Mouse (Mus musculus) midbrain, embryonic 13.5 days (tissue): ENCODE results near the gene Gm32742. TPM values are rescaled to one million over a fixed set of nuclear protein-coding genes. Genes with fewer than 3 reads are reported as not detected.
"Not testable (repeated sequence)": the region's sequence is repeated elsewhere in the genome, so short reads cannot be mapped to it uniquely, and the experiment has no call there.

ENCODE experiments used
- ATAC-seq: fragments of 200-750 bp; cut with Nextera tagmentation; 2 replicates; pipeline ENCODE4 v1.8.0; 2017; ENCODE audit warnings: mild to moderate bottlenecking, moderate TSS enrichment, moderate library complexity
- H3K27ac ChIP-seq: fragments of 300-500 bp; sonication (generic); 2 replicates; pipeline ENCODE4 v1.5.1; 2015; ENCODE audit warnings: inconsistent platforms, mild to moderate bottlenecking, moderate library complexity
- H3K27me3 ChIP-seq: fragments of 300-500 bp; sonication (generic); 2 replicates; pipeline ENCODE4 v1.6.1; 2015; ENCODE audit warnings: mild to moderate bottlenecking, inconsistent platforms
- H3K36me3 ChIP-seq: fragments of 300-500 bp; sonication (generic); 2 replicates; pipeline ENCODE4 v1.6.1; 2015; ENCODE audit warnings: mild to moderate bottlenecking, inconsistent platforms
- H3K4me1 ChIP-seq: fragments of 300-500 bp; sonication (generic); replicated peaks from 2 replicates; pipeline ENCODE4 v1.6.1; 2015; ENCODE audit warnings: inconsistent platforms
- H3K4me2 ChIP-seq: fragments of 300-500 bp; sonication (generic); replicated peaks from 2 replicates; pipeline ENCODE4 v1.6.1; 2015; ENCODE audit warnings: moderate library complexity, mild to moderate bottlenecking, inconsistent platforms
- H3K4me3 ChIP-seq: fragments of 300-500 bp; sonication (generic); replicated peaks from 2 replicates; pipeline ENCODE4 v1.5.1; 2015; ENCODE audit warnings: mild to moderate bottlenecking, inconsistent platforms
- H3K9ac ChIP-seq: fragments of 300-500 bp; sonication (generic); replicated peaks from 2 replicates; pipeline ENCODE4 v1.6.1; 2015; ENCODE audit warnings: mild to moderate bottlenecking, inconsistent platforms
- H3K9me3 ChIP-seq: fragments of 300-500 bp; sonication (generic); 2 replicates; pipeline ENCODE4 v1.6.1; 2016; ENCODE audit warnings: mild to moderate bottlenecking, inconsistent platforms
- WGBS: fragments of 180-500 bp; shearing (Covaris S2); methylation state at CpG from one replicate; pipeline ENCODE4 v1.1.7; 2015; 5-methylcytosine and 5-hydroxymethylcytosine counted together
- polyA plus RNA-seq: library from polyadenylated mRNA; unstranded; fragments of >200 nt; fragmentation: Nextera tagmentation; extraction: Ambion mirVana; gene quantifications from 2 replicates; pipeline ENCODE4 v1.2.1, GENCODE M21; 2015

Gm32742 gene
- polyA plus RNA-seq, 1 experiment from 2014 or later = not detected

GRCm38 (mm10) chr9:51144218-51144617 is 21.1 kb downstream of the Gm32742 start:
- WGBS = 75% methylated on average over 6 of the region's 6 CpGs
- Histone ChIP-seq H3K4me3 (no peak overlapping the region), H3K27ac (no peak overlapping the region), H3K9ac (no peak overlapping the region), H3K4me2 (no peak overlapping the region), H3K27me3 (no peaks in the 10 kb centered on the region), H3K4me1 (0 out of 2 replicates have a peak, but pooled peaks cover 6% of the 10 kb centered on the region), H3K36me3 (no peaks in the 10 kb centered on the region), H3K9me3 (no peaks in the 10 kb centered on the region)
- ATAC-seq = no peak

DNA sequence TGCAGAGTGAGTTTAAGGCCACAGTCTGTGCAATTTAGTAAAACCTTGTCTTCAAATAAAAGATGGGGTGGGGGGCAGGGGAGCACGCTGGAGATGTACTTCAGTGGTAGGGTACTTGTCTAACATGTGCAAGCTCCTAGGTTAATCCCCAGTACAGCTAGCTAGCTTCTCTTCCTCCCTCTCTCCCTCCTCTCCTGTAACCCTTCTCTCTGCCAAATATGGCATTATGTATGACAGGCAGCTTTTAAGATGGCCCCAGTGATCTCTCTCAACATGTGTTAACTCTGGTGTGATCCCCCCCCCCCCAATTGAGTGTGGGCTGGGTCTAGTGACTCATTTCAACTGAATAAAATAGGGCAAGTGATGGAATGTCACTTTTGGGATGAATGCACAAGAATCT is 21.9 kb downstream of the Gm32742 start:
- H3K36me3 ChIP-seq = no peaks in the 10 kb centered on the region
- no peak for ATAC-seq
- H3K4me2 ChIP-seq = no peak overlapping the region
- H3K27me3 ChIP-seq = no peaks in the 10 kb centered on the region
- H3K9ac ChIP-seq = no peak overlapping the region
- no peak overlapping the region for H3K4me3 ChIP-seq
- 0 out of 2 replicates have a peak, but pooled peaks cover 6% of the 10 kb centered on the region for H3K4me1 ChIP-seq
- 92% methylated on average over 1 of the region's 1 CpGs for WGBS
- H3K27ac ChIP-seq = no peak overlapping the region
- no peaks in the 10 kb centered on the region for H3K9me3 ChIP-seq

DNA sequence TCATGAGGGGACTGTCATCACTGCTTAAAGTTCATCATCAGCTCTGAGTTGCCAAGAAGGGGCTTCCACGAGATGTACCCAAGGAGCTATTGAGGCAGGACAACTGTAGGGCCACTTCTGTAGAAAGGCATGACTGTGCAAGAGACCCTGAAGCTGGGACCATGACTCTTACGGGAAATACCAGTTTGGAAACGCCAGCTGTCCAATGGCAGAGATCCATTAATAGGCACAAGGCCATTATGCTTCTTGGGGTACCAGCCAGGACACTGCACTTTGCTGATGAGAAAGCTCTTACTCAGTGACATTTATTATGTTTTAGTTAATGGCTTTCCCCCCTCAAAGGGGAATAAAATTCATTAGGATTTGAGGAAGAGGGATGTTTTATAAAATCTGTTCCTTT is 24.6 kb downstream of the Gm32742 start:
- no peak overlapping the region for H3K4me3 ChIP-seq
- no peak overlapping the region for H3K9ac ChIP-seq
- 76% methylated on average over 3 of the region's 3 CpGs for WGBS
- H3K27me3 ChIP-seq = no peaks in the 10 kb centered on the region
- H3K4me1 ChIP-seq = no peaks in the 10 kb centered on the region
- no peaks in the 10 kb centered on the region for H3K9me3 ChIP-seq
- no peak overlapping the region for H3K4me2 ChIP-seq
- no peak for ATAC-seq
- no peaks in the 10 kb centered on the region for H3K36me3 ChIP-seq
- H3K27ac ChIP-seq = no peak overlapping the region

DNA sequence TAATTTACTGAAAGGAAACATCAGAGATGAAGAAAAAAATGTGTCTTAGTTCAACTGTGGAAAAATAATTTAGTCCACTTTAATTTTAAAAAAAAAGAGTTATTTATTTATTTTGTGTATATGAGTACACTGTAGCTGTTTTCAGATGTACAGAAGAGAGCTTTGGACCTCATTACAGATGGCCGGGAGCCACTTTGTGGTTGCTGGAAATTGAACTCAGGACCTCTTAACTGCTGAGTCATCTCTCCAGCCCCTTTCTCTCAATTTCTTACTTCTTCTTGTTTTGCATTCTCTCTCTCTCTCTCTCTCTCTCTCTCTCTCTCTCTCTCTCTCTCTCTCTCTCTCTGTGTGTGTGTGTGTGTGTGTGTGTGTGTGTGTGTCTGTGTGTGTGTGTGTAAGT is 25.9 kb downstream of the Gm32742 start:
- 93% methylated on average over 1 of the region's 1 CpGs for whole genome bisulfite sequencing
- H3K4me3 ChIP-seq, H3K4me1 ChIP-seq, ATAC-seq, H3K9ac ChIP-seq, H3K27ac ChIP-seq, H3K4me2 ChIP-seq, H3K27me3 ChIP-seq, H3K36me3 ChIP-seq, H3K9me3 ChIP-seq: not testable (repeated sequence)

DNA sequence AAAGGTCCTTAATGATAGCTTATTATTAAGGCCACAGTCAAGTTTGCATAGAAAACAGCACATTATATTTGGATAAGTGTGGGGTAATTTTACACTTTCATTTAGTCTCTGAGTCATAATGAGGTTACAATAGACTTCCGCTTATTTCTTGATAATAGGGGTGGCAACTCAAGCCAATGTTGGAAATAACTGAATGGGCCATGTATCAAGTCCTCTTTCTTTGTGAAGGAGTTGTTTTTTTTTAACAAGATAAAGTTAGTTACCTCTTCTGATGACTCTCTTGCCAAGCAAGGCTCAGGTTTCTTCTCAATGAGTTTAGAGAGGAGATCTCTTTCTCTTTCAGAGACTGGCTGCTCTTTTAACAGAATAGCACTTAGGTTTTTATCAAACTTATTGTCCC is 27.0 kb downstream of the Gm32742 start:
- no peak overlapping the region for H3K4me3 ChIP-seq
- H3K27ac ChIP-seq = no peak overlapping the region
- no peaks in the 10 kb centered on the region for H3K4me1 ChIP-seq
- H3K4me2 ChIP-seq = no peak overlapping the region
- no peaks in the 10 kb centered on the region for H3K36me3 ChIP-seq
- no peak overlapping the region for H3K9ac ChIP-seq
- ATAC-seq = no peak
- WGBS = 91% methylated on average over 1 of the region's 1 CpGs
- no peaks in the 10 kb centered on the region for H3K9me3 ChIP-seq
- H3K27me3 ChIP-seq = no peaks in the 10 kb centered on the region

DNA sequence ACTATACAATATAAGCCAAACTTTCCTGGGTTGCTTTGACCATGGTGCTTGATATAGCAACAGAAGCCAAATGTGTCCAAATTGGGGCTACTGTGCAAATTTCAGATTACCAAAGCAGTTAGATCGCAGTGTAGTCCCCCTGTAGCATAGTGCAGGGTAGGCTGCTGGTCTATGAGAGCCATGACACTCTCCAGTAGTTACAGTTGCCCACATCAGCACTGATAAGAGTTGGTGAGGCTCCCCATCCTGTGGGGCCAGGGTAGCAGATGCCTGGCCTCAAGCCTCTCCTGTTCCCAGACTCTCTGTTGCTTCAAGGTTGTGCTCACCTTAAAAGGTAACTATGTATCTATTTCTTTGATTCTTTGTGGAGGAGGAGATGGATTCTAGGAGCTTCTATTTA is 27.5 kb downstream of the Gm32742 start:
- ATAC-seq = no peak
- Histone ChIP-seq H3K27ac (no peak overlapping the region), H3K27me3 (no peaks in the 10 kb centered on the region), H3K9ac (no peak overlapping the region), H3K4me3 (no peak overlapping the region), H3K9me3 (no peaks in the 10 kb centered on the region), H3K4me1 (no peaks in the 10 kb centered on the region), H3K4me2 (no peak overlapping the region), H3K36me3 (no peaks in the 10 kb centered on the region)
- 95% methylated on average over 1 of the region's 1 CpGs for WGBS

- no peak overlapping the region for H3K4me2 ChIP-seq
- H3K4me1 ChIP-seq = no peaks in the 10 kb centered on the region
- no peaks in the 10 kb centered on the region for H3K9me3 ChIP-seq
- no peaks in the 10 kb centered on the region for H3K36me3 ChIP-seq
- no peak overlapping the region for H3K9ac ChIP-seq
- H3K27me3 ChIP-seq = no peaks in the 10 kb centered on the region
- 79% methylated on average over 4 of the region's 4 CpGs for WGBS
- no peak overlapping the region for H3K4me3 ChIP-seq
- H3K27ac ChIP-seq = no peak overlapping the region
- no peak for ATAC-seq
These were observed 27.9 kb downstream of the Gm32742 start for GRCm38 (mm10) chr9:51137432-51137831.

- Histone ChIP-seq H3K9me3 (no peaks in the 10 kb centered on the region), H3K9ac (no peak overlapping the region)
- no peak for ATAC-seq
These were observed 28.3 kb downstream of the Gm32742 start for GRCm38 (mm10) chr9:51136985-51137384.

DNA sequence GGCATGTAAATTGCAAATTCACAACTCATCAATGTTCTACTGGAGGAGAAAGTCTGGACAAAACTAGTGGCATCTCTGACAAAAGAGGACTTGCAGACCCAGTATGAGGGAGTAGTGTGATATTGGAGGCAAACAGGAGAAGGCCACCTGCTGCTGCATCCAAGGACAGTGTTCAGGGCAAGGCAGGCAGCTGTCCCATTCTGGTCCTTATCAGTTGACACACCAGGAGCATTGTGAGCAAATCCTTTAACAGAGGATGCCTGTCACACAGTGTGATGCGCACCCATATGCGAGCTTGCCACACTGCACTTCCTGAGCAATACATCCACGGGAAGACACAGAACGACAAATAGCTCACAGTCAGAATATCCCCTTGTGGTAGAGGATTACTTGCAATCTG is 50.5 kb downstream of the Gm32742 start:
- Histone ChIP-seq H3K4me2 (no peak overlapping the region), H3K36me3 (no peaks in the 10 kb centered on the region), H3K9ac (no peak overlapping the region), H3K27me3 (no peaks in the 10 kb centered on the region), H3K9me3 (no peaks in the 10 kb centered on the region), H3K4me1 (no peaks in the 10 kb centered on the region), H3K27ac (no peak overlapping the region), H3K4me3 (no peak overlapping the region)
- ATAC-seq = no peak
- 76% methylated on average over 4 of the region's 4 CpGs for WGBS

More at GRCm38 (mm10) chr9:51136985-51137384, 28.3 kb downstream of the Gm32742 start:
- no peak overlapping the region for H3K27ac ChIP-seq
- H3K36me3 ChIP-seq = no peaks in the 10 kb centered on the region
- H3K4me2 ChIP-seq = no peak overlapping the region
- no peaks in the 10 kb centered on the region for H3K4me1 ChIP-seq
- no peaks in the 10 kb centered on the region for H3K27me3 ChIP-seq
- no peak overlapping the region for H3K4me3 ChIP-seq
- WGBS = 66% methylated on average over 3 of the region's 3 CpGs

DNA sequence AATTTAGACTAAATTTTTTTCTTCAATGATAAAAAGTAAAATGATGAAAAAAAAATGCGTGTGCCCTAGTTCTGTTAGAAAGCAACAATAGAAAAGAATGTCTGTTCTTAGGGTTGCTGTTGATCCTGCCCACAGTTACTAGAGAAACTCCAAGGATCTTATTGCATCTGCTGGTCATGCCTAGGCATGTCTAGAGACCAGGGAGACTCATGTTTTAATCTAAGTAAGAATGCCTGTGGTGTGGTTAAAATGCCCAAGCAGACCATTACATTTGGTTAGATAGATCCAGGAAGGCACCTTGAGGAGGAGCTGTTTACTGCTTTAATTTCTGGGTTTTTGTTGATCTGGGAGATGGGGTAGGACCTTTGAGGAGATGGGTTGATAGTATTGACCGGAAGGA is 59.6 kb downstream of the Gm32742 start:
- no peak overlapping the region for H3K4me3 ChIP-seq

DNA sequence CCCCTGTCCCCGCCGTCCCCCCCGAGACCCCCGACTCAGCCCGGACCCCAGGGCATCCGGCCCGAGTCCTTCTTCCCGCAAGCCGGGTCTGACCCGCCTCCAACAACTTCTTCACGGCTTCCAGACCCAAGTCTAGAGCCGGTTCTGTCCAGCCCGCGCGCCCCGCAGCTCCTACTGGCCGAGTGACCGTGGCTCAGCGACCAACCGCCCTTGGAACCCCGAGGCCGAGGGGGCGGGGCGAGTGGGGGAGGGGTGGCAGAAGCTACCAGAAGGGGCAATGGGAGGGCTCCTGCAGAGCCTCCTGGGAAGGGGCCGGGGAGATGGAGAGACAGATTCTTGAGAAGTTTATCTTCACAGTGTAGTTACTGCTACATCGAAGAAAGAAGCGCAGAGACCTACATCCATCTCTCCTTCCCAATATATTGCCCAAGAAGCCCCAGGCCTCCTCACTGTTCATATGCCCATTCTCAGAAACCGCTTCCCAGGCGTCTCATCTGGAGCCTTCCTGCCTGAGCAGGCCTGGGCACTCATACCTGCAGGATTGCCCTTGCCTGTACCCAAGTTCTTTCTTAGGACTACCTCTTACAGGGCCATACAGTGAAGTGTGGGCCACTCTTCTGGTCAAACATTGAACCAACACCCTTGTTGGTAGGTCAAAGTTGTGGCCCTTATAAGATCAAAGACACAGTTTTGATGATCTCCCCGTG is 61.4 kb downstream of the Gm32742 start:
- Histone ChIP-seq H3K27me3 (peaks cover 20% of the 10 kb centered on the region), H3K9me3 (no peaks in the 10 kb centered on the region), H3K4me3 (peak overlapping the region; percentile 61), H3K9ac (peak overlapping the region; percentile 75), H3K4me2 (peak overlapping the region; percentile 100), H3K27ac (no peak overlapping the region), H3K4me1 (peaks cover 21% of the 10 kb centered on the region), H3K36me3 (no peaks in the 10 kb centered on the region)
- whole genome bisulfite sequencing = 12% methylated on average over 27 of the region's 30 CpGs
- peak; percentile 81 for ATAC-seq

More for the DNA sequence above, 59.6 kb downstream of the Gm32742 start:
- Histone ChIP-seq H3K36me3 (no peaks in the 10 kb centered on the region), H3K9me3 (no peaks in the 10 kb centered on the region), H3K4me1 (peaks cover 21% of the 10 kb centered on the region), H3K4me2 (no peak overlapping the region), H3K27ac (no peak overlapping the region), H3K9ac (no peak overlapping the region), H3K27me3 (peaks cover 20% of the 10 kb centered on the region)
- no peak for ATAC-seq
- WGBS = 91% methylated on average over 2 of the region's 2 CpGs

- peak; percentile 88 for ATAC-seq
- H3K9me3 ChIP-seq = no peaks in the 10 kb centered on the region
- peaks cover 20% of the 10 kb centered on the region for H3K27me3 ChIP-seq
- peaks cover 21% of the 10 kb centered on the region for H3K4me1 ChIP-seq
- peak overlapping the region; percentile 75 for H3K9ac ChIP-seq
- H3K36me3 ChIP-seq = no peaks in the 10 kb centered on the region
- H3K4me3 ChIP-seq = peak overlapping the region; percentile 61
- 1% methylated on average over 42 of the region's 44 CpGs for WGBS
- no peak overlapping the region for H3K27ac ChIP-seq
- H3K4me2 ChIP-seq = peak overlapping the region; percentile 100
These were observed 62.1 kb downstream of the Gm32742 start for GRCm38 (mm10) chr9:51102963-51103807.
